Mouse (Mus musculus) CD4-positive, CD25-positive, alpha-beta regulatory T cell, adult 9 weeks (primary cell): ENCODE data around the gene Fnip2. TPM values are rescaled to one million over a fixed set of nuclear protein-coding genes. Genes with fewer than 3 reads are reported as not detected.

Experiments used
- polyA plus RNA-seq: library from polyadenylated mRNA; unstranded; fragments of 100-300 nt; shearing (Covaris generic); gene quantifications from one replicate; pipeline ENCODE4 v1.2.1, GENCODE M21; 2017

Gene Fnip2
- 0.19 TPM for polyA plus RNA-seq

DNA sequence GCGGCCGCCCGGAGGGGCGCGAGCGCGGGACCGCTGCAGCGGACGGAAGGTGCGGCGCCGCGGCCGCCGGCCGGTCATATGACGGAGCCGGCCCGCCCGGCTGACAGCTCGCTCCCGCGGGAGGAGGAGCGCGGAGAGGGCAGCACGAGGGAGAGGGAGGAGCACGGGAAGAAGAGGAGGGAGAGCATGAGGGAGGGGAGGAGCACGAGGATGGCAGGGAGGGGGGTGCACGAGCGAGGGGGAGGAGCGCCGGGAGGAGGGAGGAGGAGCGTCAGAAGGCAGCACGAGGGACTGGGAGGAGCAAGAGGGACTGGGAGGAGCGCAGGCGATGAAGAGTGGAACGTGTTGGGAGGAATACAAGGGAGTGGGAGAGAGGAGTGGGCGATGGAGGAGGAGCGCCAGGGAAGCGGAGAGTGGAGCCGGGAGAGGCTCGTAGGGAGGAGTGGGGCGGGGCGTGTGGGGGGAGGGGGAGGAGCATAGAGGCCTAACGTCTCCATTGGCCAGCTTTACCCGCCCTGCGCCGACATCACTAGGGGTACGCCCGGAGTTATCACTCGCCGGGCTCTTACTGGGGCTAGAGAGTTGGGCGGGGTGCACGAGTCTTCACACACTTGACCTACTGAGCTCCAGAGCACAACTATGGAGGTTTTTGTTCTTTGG, at the start of gene Fnip2:
Gene Fnip2 (minus strand): TSS at position 94 of the 660 bp plus-strand sequence.

DNA sequence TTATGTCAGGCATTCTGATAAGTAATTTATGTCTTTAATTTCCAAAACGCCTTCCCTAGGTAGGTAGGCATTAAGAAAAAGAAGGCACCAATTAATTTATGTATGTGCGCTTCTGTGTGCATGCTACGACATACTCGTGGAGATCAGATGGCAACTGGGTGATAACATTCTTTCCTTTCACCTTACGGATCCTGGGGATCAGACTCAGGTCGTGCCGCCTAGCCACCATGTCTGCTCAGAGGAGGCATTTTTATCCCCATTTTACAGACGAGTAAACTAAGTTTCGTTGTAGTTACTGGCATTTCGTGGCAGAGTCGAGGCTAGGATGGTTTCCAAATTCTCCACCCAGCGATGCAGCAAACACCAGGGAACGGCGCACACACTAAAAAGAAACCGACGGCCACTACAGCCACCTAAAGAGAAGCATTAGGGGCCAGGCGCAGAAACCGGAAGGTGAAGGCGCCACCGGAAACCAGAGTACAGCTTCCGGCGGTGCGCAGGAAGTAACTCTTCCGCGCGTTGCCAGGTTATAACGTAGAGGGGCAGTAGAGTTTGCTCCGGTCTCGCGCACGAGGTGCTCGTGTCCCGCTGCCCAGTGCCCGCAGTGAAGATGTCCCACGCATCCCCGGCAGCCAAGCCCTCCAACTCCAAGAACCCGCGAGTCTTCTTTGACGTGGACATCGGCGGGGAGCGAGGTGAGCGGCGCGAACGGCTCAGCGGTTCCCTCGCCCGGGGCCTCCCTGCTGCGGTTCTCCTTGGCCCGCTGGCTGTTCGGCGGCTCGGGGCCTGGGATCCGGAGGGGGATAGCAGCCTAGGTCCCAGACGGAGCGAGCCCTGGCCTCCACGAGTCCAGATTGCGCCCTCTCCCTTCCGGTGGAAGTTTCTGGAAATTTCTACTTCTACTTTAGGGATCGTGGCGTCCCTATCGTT, 23.5 kb upstream of the Fnip2 start, which contains the start of gene Ppid:
Gene Ppid (plus strand): TSS at position 480 of the 930 bp plus-strand sequence.

Other genes starting within 250 kb of the Fnip2 start
- not detected for gene Gm17359, start 231.1 kb downstream of the Fnip2 start, polyA plus RNA-seq
- 126 TPM for gene Ppid, start 23.5 kb upstream of the Fnip2 start, polyA plus RNA-seq
- 9.1 TPM for gene 4930579G24Rik, start 61.3 kb upstream of the Fnip2 start, polyA plus RNA-seq
- 53.9 TPM for gene Etfdh, start 61.7 kb upstream of the Fnip2 start, polyA plus RNA-seq
- gene Rxfp1, start 170.1 kb upstream of the Fnip2 start, polyA plus RNA-seq = 0.09 TPM